Mouse (Mus musculus): ENCODE results near the gene Olfr213. TPM values are rescaled to one million over a fixed set of nuclear protein-coding genes. Genes with fewer than 3 reads are reported as not detected.
"Not testable (repeated sequence)": the region's sequence is repeated elsewhere in the genome, so short reads cannot be mapped to it uniquely, and the experiment has no call there.

Gene Olfr213
- not detected in 2 replicates for polyA plus RNA-seq (2015; fragmentation: Nextera tagmentation; extraction: Ambion mirVana)

- no peaks in the 10 kb centered on the region for H3K9me3 ChIP-seq (replicated peaks; ENCODE audit: control insufficient read depth, low read length)
- no peak for ATAC-seq (ENCODE audit: insufficient read depth, low FRiP score)
- H3K9ac ChIP-seq (ENCODE audit: low read length) = no peak within 1 kb of the TSS
- no peak within 1 kb of the TSS for H3K27ac ChIP-seq (ENCODE audit: low read length)
- H3K4me2 ChIP-seq (ENCODE audit: low read depth, low read length) = no peak within 1 kb of the TSS
- 76% methylated on average over 1 of the region's 1 CpGs for WGBS
- H3K4me1 ChIP-seq (ENCODE audit: control insufficient read depth, insufficient read depth, low read length) = no peaks in the 10 kb centered on the region
- no peaks in the 10 kb centered on the region for H3K27me3 ChIP-seq (ENCODE audit: control insufficient read depth, insufficient read depth, low read length)
- H3K36me3 ChIP-seq (ENCODE audit: control insufficient read depth, insufficient read depth, low read length) = no peaks in the 10 kb centered on the region
- H3K4me3 ChIP-seq (replicated peaks; ENCODE audit: low read length) = no peak within 1 kb of the TSS
Measured at GRCm38 (mm10) chr6:116538156-116538555, at the start of gene Olfr213. Gene Olfr213, plus strand, starts transcription at chr6:116538456.

GRCm38 (mm10) chr6:116488791-116489190 is 49.5 kb upstream of the Olfr213 start, which contains the start of gene Olfr211:
Gene Olfr211, plus strand, starts transcription at chr6:116489091.
- Histone ChIP-seq H3K4me3 (replicated peaks; ENCODE audit: low read length) (no peak within 1 kb of the TSS), H3K4me2 (ENCODE audit: low read depth, low read length) (no peak within 1 kb of the TSS), H3K4me1 (ENCODE audit: control insufficient read depth, insufficient read depth, low read length) (no peaks in the 10 kb centered on the region), H3K9ac (ENCODE audit: low read length) (no peak within 1 kb of the TSS), H3K36me3 (ENCODE audit: control insufficient read depth, insufficient read depth, low read length) (no peaks in the 10 kb centered on the region), H3K27me3 (ENCODE audit: control insufficient read depth, insufficient read depth, low read length) (no peaks in the 10 kb centered on the region), H3K9me3 (replicated peaks; ENCODE audit: control insufficient read depth, low read length) (no peaks in the 10 kb centered on the region), H3K27ac (ENCODE audit: low read length) (no peak within 1 kb of the TSS)
- 68% methylated on average over 4 of the region's 4 CpGs for WGBS
- ATAC-seq (ENCODE audit: insufficient read depth, low FRiP score) = no peak

GRCm38 (mm10) chr6:116493742-116494141 is 44.5 kb upstream of the Olfr213 start:
- Histone ChIP-seq H3K4me1 (ENCODE audit: control insufficient read depth, insufficient read depth, low read length) (no peaks in the 10 kb centered on the region), H3K27ac (ENCODE audit: low read length) (no peak overlapping the region), H3K36me3 (ENCODE audit: control insufficient read depth, insufficient read depth, low read length) (no peaks in the 10 kb centered on the region), H3K9me3 (replicated peaks; ENCODE audit: control insufficient read depth, low read length) (no peaks in the 10 kb centered on the region), H3K9ac (ENCODE audit: low read length) (no peak overlapping the region), H3K27me3 (ENCODE audit: control insufficient read depth, insufficient read depth, low read length) (no peaks in the 10 kb centered on the region), H3K4me3 (replicated peaks; ENCODE audit: low read length) (no peak overlapping the region), H3K4me2 (ENCODE audit: low read depth, low read length) (no peak overlapping the region)
- 90% methylated on average over 5 of the region's 5 CpGs for WGBS
- ATAC-seq (ENCODE audit: insufficient read depth, low FRiP score) = no peak

GRCm38 (mm10) chr6:116495960-116496359 is 42.3 kb upstream of the Olfr213 start:
- no peaks in the 10 kb centered on the region for H3K4me1 ChIP-seq (ENCODE audit: control insufficient read depth, insufficient read depth, low read length)
- no peak overlapping the region for H3K4me2 ChIP-seq (ENCODE audit: low read depth, low read length)
- no peak overlapping the region for H3K9ac ChIP-seq (ENCODE audit: low read length)
- 79% methylated on average over 1 of the region's 1 CpGs for WGBS
- H3K27me3 ChIP-seq (ENCODE audit: control insufficient read depth, insufficient read depth, low read length) = no peaks in the 10 kb centered on the region
- ATAC-seq (ENCODE audit: insufficient read depth, low FRiP score) = no peak
- no peaks in the 10 kb centered on the region for H3K9me3 ChIP-seq (replicated peaks; ENCODE audit: control insufficient read depth, low read length)
- no peak overlapping the region for H3K4me3 ChIP-seq (replicated peaks; ENCODE audit: low read length)
- H3K27ac ChIP-seq (ENCODE audit: low read length) = no peak overlapping the region
- H3K36me3 ChIP-seq (ENCODE audit: control insufficient read depth, insufficient read depth, low read length) = no peaks in the 10 kb centered on the region

GRCm38 (mm10) chr6:116506302-116507003 is 31.8 kb upstream of the Olfr213 start, which contains the start of gene Olfr212:
Gene Olfr212, plus strand, starts transcription at chr6:116506516.
- not testable (repeated sequence) for ATAC-seq (ENCODE audit: insufficient read depth, low FRiP score); H3K27me3 ChIP-seq (ENCODE audit: control insufficient read depth, insufficient read depth, low read length); H3K36me3 ChIP-seq (ENCODE audit: control insufficient read depth, insufficient read depth, low read length); H3K4me2 ChIP-seq (ENCODE audit: low read depth, low read length); H3K4me3 ChIP-seq (replicated peaks; ENCODE audit: low read length); H3K9me3 ChIP-seq (replicated peaks; ENCODE audit: control insufficient read depth, low read length); H3K27ac ChIP-seq (ENCODE audit: low read length); H3K4me1 ChIP-seq (ENCODE audit: control insufficient read depth, insufficient read depth, low read length); H3K9ac ChIP-seq (ENCODE audit: low read length)
- WGBS = 92% methylated on average over 19 of the region's 20 CpGs

- Histone ChIP-seq H3K27ac (ENCODE audit: low read length) (no peak overlapping the region), H3K4me2 (ENCODE audit: low read depth, low read length) (no peak overlapping the region), H3K9ac (ENCODE audit: low read length) (no peak overlapping the region), H3K27me3 (ENCODE audit: control insufficient read depth, insufficient read depth, low read length) (no peaks in the 10 kb centered on the region), H3K4me1 (ENCODE audit: control insufficient read depth, insufficient read depth, low read length) (no peaks in the 10 kb centered on the region), H3K4me3 (replicated peaks; ENCODE audit: low read length) (no peak overlapping the region), H3K9me3 (replicated peaks; ENCODE audit: control insufficient read depth, low read length) (no peaks in the 10 kb centered on the region), H3K36me3 (ENCODE audit: control insufficient read depth, insufficient read depth, low read length) (no peaks in the 10 kb centered on the region)
- ATAC-seq (ENCODE audit: insufficient read depth, low FRiP score) = no peak
Measured at GRCm38 (mm10) chr6:116514832-116515231, 23.4 kb upstream of the Olfr213 start.

DNA sequence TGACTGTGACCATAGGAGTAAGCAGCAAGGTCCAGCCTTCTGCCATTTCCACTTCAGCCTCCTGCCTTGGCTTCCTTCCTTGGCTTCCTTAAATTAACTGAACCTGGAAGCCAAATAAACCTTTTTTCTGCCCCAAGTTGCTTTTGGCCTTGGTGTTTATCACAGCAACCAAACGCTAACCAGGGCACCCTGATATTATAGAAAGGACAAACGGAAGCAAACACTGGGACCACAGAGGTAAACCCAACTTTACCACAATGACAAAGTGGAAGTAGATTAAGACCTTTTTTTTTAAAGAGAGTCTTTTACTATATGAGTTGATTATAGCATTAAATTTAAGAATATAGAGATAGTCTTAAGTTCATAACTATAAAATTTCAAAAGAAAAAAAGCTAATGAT is 4.2 kb downstream of the Olfr213 start:
- no peaks in the 10 kb centered on the region for H3K27me3 ChIP-seq (ENCODE audit: control insufficient read depth, insufficient read depth, low read length)
- H3K27ac ChIP-seq (ENCODE audit: low read length) = no peak overlapping the region
- no peak overlapping the region for H3K9ac ChIP-seq (ENCODE audit: low read length)
- no peaks in the 10 kb centered on the region for H3K9me3 ChIP-seq (replicated peaks; ENCODE audit: control insufficient read depth, low read length)
- 72% methylated on average over 2 of the region's 2 CpGs for WGBS
- no peak for ATAC-seq (ENCODE audit: insufficient read depth, low FRiP score)
- H3K36me3 ChIP-seq (ENCODE audit: control insufficient read depth, insufficient read depth, low read length) = no peaks in the 10 kb centered on the region
- no peak overlapping the region for H3K4me2 ChIP-seq (ENCODE audit: low read depth, low read length)
- no peaks in the 10 kb centered on the region for H3K4me1 ChIP-seq (ENCODE audit: control insufficient read depth, insufficient read depth, low read length)
- H3K4me3 ChIP-seq (replicated peaks; ENCODE audit: low read length) = no peak overlapping the region

DNA sequence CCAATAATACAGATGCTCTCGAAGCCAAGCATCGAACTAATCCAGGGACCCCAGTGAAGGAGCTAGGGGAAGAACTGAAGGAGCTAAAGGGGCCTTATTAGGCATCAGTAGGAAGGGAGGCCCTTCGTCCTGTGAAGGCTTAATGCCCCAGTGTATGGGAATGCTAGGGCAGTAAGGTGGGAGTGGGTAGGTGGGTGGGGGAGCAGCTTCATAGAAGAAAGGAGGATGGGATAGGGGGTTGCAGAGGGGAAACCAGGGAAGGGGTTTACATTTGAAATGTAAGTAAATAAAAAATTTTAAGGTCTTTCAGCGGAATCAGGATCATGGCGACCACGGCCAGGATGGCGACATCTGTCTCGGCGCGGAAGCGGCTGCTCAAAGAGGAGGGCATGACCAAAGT is 12.6 kb downstream of the Olfr213 start, which contains the start of gene Gm5580:
Gene Gm5580 (plus strand): TSS at position 301 of the 400 bp plus-strand sequence.
- not testable (repeated sequence) for ATAC-seq (ENCODE audit: insufficient read depth, low FRiP score); H3K4me2 ChIP-seq (ENCODE audit: low read depth, low read length); H3K27me3 ChIP-seq (ENCODE audit: control insufficient read depth, insufficient read depth, low read length); H3K36me3 ChIP-seq (ENCODE audit: control insufficient read depth, insufficient read depth, low read length); H3K27ac ChIP-seq (ENCODE audit: low read length); H3K4me1 ChIP-seq (ENCODE audit: control insufficient read depth, insufficient read depth, low read length); H3K9me3 ChIP-seq (replicated peaks; ENCODE audit: control insufficient read depth, low read length); H3K9ac ChIP-seq (ENCODE audit: low read length); H3K4me3 ChIP-seq (replicated peaks; ENCODE audit: low read length)
- WGBS = 93% methylated on average over 11 of the region's 11 CpGs

- no peak for ATAC-seq (ENCODE audit: insufficient read depth, low FRiP score)
- 73% methylated on average over 1 of the region's 1 CpGs for WGBS
- no peak within 1 kb of the TSS for H3K4me2 ChIP-seq (ENCODE audit: low read depth, low read length)
- no peak within 1 kb of the TSS for H3K27ac ChIP-seq (ENCODE audit: low read length)
- H3K9me3 ChIP-seq (replicated peaks; ENCODE audit: control insufficient read depth, low read length) = no peaks in the 10 kb centered on the region
- H3K4me1 ChIP-seq (ENCODE audit: control insufficient read depth, insufficient read depth, low read length) = no peaks in the 10 kb centered on the region
- H3K4me3 ChIP-seq (replicated peaks; ENCODE audit: low read length) = no peak within 1 kb of the TSS
- no peaks in the 10 kb centered on the region for H3K27me3 ChIP-seq (ENCODE audit: control insufficient read depth, insufficient read depth, low read length)
- H3K9ac ChIP-seq (ENCODE audit: low read length) = no peak within 1 kb of the TSS
- no peaks in the 10 kb centered on the region for H3K36me3 ChIP-seq (ENCODE audit: control insufficient read depth, insufficient read depth, low read length)
Measured at GRCm38 (mm10) chr6:116553935-116554334, 15.7 kb downstream of the Olfr213 start, which contains the start of gene Olfr214. Gene Olfr214, plus strand, starts transcription at chr6:116554235.

All from stomach, embryonic 16.5 days (tissue).